Mouse (Mus musculus) stomach, postnatal 0 days (tissue): ENCODE data around the gene Bpifb1.
A peak's percentile ranks its signal among the peaks of the same experiment; 100 is the strongest.

Experiments
- CTCF ChIP-seq: IDR thresholded peaks from 2 replicates; pipeline ENCODE4 v1.5.1; 2016; ENCODE audit warnings: antibody characterized with exemption, low read depth, mild to moderate bottlenecking, moderate library complexity
- EP300 ChIP-seq: optimal IDR thresholded peaks from 2 replicates; pipeline ENCODE3; 2016; ENCODE audit warnings: antibody characterized with exemption

DNA sequence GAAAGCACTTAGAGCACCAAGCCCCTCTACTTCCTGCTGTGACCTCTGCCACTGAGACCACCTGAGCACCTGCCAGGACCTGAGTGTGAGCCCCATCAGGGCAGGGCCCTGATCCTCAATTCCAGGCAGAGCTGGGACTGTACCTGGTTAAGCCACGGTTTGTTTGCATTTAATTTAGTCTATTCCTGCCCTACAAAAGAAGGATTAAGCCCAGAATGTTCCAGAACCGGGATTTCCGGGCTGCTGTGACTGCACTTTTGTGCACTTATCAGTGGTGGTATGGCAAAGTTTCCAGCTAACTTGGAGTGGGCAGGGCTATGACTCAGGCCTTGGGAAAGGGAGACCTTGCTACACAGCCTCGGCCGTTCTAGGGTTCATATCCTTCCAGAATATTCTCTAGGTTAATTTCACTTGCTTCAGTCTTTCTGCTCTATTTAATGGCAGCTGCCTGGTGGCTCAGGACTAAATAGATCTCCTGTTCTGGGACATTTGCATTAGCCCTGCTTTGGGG is 3.4 kb downstream of the Bpifb1 start:
- TF ChIP-seq EP300, result peak; percentile 69
- no peak for TF ChIP-seq CTCF
